Mouse (Mus musculus) cerebellum, adult 2 months (tissue): Measurements from ENCODE around the gene Medag.

Source experiments
- CTCF ChIP-seq: fragments of 200-500 bp; IDR thresholded peaks from 2 replicates; pipeline ENCODE4 v1.5.1; 2011; ENCODE audit warnings: low read depth, mild to moderate bottlenecking, control low read depth, low read length, moderate library complexity, borderline replicate concordance; ENCODE audit not compliant: insufficient read depth
- POLR2A ChIP-seq: fragments of 200-500 bp; IDR thresholded peaks from 2 replicates; pipeline ENCODE4 v1.6.1; 2011; ENCODE audit warnings: low read length, control low read depth, borderline replicate concordance; ENCODE audit not compliant: insufficient read depth

GRCm38 (mm10) chr5:149363903-149364755 lies 47.4 kb upstream of the Medag start:
- TF ChIP-seq CTCF (no peak), POLR2A (no peak)
